Mouse (Mus musculus) midbrain, embryonic 11.5 days (tissue): ENCODE measurements around the gene Slitrk5. TPM values are rescaled to one million over a fixed set of nuclear protein-coding genes. Genes with fewer than 3 reads are reported as not detected.

Source experiments
- ATAC-seq: fragments of 200-750 bp; cut with Nextera tagmentation; 2 replicates; pipeline ENCODE4 v1.8.0; 2017; ENCODE audit warnings: moderate TSS enrichment, moderate library complexity; ENCODE audit not compliant: low FRiP score
- DNase-seq: peaks from one replicate; pipeline ENCODE4 v3.0.0; 2015; ENCODE audit warnings: low spot score; ENCODE audit errors: missing footprints
- H3K27ac ChIP-seq: fragments of 300-500 bp; sonication (generic); 2 replicates; pipeline ENCODE4 v1.5.1; 2014; ENCODE audit warnings: low read depth, low read length
- H3K27me3 ChIP-seq: fragments of 300-500 bp; sonication (generic); 2 replicates; pipeline ENCODE4 v1.6.1; 2014; ENCODE audit warnings: mild to moderate bottlenecking, low read length, moderate library complexity, mixed read lengths; ENCODE audit not compliant: control insufficient read depth, insufficient read depth
- H3K36me3 ChIP-seq: fragments of 300-500 bp; sonication (generic); 2 replicates; pipeline ENCODE4 v1.6.1; 2014; ENCODE audit warnings: mild to moderate bottlenecking, low read length, moderate library complexity, mixed read lengths; ENCODE audit not compliant: control insufficient read depth, insufficient read depth
- H3K4me1 ChIP-seq: fragments of 300-500 bp; sonication (generic); 2 replicates; pipeline ENCODE4 v1.6.1; 2014; ENCODE audit warnings: low read length; ENCODE audit not compliant: control insufficient read depth, insufficient read depth
- H3K4me2 ChIP-seq: fragments of 300-500 bp; sonication (generic); 2 replicates; pipeline ENCODE4 v1.6.1; 2014; ENCODE audit warnings: mild to moderate bottlenecking, moderate library complexity
- H3K4me3 ChIP-seq: fragments of 300-500 bp; sonication (generic); 2 replicates; pipeline ENCODE4 v1.5.1; 2014; ENCODE audit warnings: low read depth, low read length
- H3K9ac ChIP-seq: fragments of 300-500 bp; sonication (generic); 2 replicates; pipeline ENCODE4 v1.6.1; 2014; ENCODE audit warnings: low read length
- H3K9me3 ChIP-seq: fragments of 300-500 bp; sonication (generic); 2 replicates; pipeline ENCODE4 v1.6.1; 2016; ENCODE audit warnings: low read length; ENCODE audit not compliant: control insufficient read depth
- WGBS: fragments of 180-500 bp; shearing (Covaris S2); extraction: QIAGEN DNeasy Blood & Tissue Kit; methylation state at CpG from one replicate; pipeline ENCODE4 v1.1.7; 2014; 5-methylcytosine and 5-hydroxymethylcytosine counted together
- polyA plus RNA-seq: library from polyadenylated mRNA; unstranded; fragments of >200 nt; fragmentation: Nextera tagmentation; extraction: Ambion mirVana; gene quantifications from 2 replicates; pipeline ENCODE4 v1.2.1, GENCODE M21; 2014

Slitrk5 gene
- polyA plus RNA-seq = 15.2 and 16.4 TPM in 2 replicates

DNA sequence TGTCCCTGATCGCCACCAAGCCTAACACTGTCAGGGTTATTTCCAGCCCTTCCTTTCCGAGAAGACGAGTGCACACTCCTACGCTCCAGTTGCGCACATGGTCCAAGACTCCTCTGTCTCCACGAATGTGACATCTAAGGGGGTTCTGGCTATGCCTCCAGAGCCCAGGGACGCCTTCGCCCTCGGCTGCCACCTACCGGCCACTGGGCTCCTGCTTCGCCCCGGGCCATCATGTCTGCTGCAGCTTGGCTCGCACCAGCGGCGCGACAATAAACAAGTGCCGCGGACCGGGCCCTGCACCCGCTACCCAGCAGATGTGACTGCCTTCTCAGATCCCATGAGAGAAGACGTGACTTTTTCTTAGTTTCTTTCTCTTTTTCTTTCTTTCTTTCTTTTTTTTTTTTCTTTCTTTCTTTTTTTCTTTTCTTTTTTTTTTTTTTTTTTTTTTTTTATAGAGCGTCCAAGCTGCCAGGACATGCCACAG is at the start of gene Slitrk5:
Gene Slitrk5, plus strand, starts transcription at position 434 of the 484 bp plus-strand sequence.
- under 1% methylated on average over 22 of the region's 22 CpGs for WGBS
- Histone ChIP-seq H3K9me3 (no peaks in the 10 kb centered on the region), H3K9ac (peak within 1 kb of the TSS; percentile 93), H3K27ac (peak within 1 kb of the TSS; percentile 95), H3K27me3 (no peaks in the 10 kb centered on the region; the same call in 1 of the 2 replicates), H3K4me2 (peak within 1 kb of the TSS; percentile 64), H3K36me3 (no peaks in the 10 kb centered on the region), H3K4me3 (peak within 1 kb of the TSS; percentile 74), H3K4me1 (peaks cover 6% of the 10 kb centered on the region)
- ATAC-seq (peak; percentile 75), DNase-seq (peak; percentile 100)

DNA sequence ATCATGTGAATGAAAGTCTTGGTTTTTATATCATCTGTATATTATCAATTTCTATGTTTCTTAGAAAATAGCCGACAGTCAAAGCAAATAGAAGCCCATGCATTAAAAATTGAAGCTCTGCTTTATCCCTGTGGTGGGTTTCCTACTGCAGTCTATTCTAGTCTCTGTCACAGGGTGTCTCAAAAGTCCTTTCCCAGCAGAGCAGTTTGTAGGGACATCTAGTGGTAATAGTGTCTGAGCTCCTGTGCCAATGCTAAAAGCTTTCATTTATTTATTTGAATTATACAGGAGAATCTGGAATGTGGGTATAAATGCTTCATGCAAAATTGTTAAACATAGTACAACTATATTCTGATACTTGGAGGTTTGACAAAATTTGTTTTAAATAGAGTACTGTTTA is 2.0 kb upstream of the Slitrk5 start:
- Histone ChIP-seq H3K27me3 (no peaks in the 10 kb centered on the region), H3K36me3 (no peaks in the 10 kb centered on the region), H3K4me3 (no peak overlapping the region), H3K4me1 (peaks cover 5% of the 10 kb centered on the region), H3K27ac (no peak overlapping the region), H3K9ac (no peak overlapping the region), H3K9me3 (no peaks in the 10 kb centered on the region), H3K4me2 (no peak overlapping the region)
- DNase-seq (peak; percentile 78), ATAC-seq (no peak)
- 55% methylated on average over 1 of the region's 1 CpGs for WGBS

DNA sequence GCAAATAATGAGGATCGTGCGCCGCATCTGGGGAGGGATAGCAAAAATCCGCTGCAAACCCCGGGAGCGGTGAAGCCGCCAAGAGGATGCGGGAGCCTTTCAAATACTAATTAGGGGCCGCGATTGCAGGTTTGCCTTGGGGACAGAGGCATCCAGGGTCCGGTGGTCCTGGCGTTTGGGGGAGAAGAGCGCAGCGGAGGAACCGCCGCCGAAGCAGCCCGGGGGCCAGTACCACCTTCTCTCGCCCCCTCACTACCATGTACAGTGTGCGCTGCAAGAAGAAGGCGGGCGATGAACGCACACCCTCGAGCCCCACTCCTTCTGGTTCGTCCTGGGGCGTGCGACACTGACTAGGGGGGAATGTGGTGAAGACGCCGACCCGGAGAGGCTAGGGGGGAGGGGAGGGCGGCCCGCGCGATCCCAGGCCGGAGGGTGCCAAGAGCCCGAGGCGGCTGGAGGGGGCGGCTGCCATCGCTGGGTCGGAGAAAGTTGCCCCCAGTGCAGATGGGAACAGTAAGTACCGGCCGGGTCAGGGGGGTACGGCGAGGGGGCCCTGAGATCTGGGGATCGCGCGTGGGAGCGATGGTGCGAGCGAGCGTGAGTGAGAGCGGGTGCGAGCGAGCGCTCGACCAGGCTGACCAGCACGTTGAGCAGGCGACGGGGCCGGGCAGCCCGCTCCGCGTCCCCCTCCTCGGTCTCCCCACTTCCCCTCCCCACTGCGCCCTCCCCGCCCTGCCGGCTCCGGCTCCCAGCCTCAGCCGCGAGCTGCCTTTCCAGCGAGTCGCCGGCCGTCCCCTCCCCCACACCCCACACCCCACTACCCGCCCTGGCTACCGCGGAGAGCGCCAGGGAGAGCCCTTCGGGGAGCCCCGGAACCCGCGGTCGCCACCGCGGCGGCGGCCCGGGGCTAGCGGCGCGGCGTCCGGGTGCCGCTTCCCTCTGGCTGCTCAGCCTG is 591 bp downstream of the Slitrk5 start:
- WGBS = under 1% methylated on average over 77 of the region's 94 CpGs
- Histone ChIP-seq H3K27ac (peak overlapping the region; percentile 95), H3K4me3 (peak overlapping the region; percentile 74), H3K27me3 (no peaks in the 10 kb centered on the region; the same call in 1 of the 2 replicates), H3K4me1 (peaks cover 6% of the 10 kb centered on the region), H3K36me3 (no peaks in the 10 kb centered on the region), H3K4me2 (peak overlapping the region; percentile 64), H3K9me3 (no peaks in the 10 kb centered on the region), H3K9ac (peak overlapping the region; percentile 93)
- DNase-seq (peak; percentile 98), ATAC-seq (peak; percentile 87)

DNA sequence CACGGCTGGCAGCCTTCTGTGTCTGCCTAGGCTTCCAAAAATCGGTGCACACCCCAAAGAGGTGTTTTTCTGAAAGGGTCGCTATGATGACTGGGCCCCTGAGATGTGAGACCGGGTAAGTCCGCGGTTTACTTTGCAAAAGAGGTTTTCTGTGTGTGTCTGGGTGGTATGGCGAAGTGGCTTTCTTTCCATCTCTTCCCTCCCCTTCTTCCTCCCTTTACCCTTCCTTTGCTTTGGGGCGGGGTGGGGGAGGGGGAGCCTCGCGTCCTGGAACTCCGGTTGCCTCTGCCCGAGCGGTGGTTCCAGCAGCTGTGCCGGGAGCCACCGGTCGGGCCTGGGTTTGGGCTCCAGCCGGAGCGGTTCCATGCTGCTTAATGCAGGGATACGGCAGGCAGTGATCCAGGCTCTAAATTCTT is 1.3 kb downstream of the Slitrk5 start:
- Histone ChIP-seq H3K4me2 (peak overlapping the region; percentile 64), H3K9me3 (no peaks in the 10 kb centered on the region), H3K4me3 (peak overlapping the region; percentile 74), H3K27me3 (no peaks in the 10 kb centered on the region; the same call in 1 of the 2 replicates), H3K36me3 (no peaks in the 10 kb centered on the region), H3K27ac (peak overlapping the region; percentile 95), H3K4me1 (peaks cover 10% of the 10 kb centered on the region), H3K9ac (peak overlapping the region; percentile 93)
- ATAC-seq = peak; percentile 64
- WGBS = 0% methylated on average over 19 of the region's 19 CpGs
- no peak for DNase-seq

DNA sequence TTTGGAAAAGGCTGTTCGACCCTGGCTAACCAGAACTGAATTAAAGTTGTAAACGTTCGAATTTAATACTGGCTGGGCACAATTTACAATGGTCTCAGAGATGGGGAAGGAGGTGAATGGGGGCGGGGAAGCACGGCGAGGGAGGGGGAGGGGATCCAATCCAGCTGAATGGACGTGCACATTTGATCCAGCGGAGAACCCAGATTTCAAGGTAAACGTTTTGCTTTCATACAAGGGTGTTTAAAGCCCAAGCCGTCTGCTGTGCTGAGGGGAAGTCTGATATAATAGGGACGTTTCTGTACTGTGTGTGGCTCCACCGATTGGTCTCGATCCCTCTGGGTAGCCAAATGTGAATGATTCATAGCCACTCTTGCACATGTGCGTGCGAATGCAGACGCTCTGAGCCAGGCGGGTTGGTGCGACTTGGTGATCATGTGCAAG is 2.0 kb downstream of the Slitrk5 start:
- peak overlapping the region; percentile 95; the same call in 1 of the 2 replicates for H3K27ac ChIP-seq
- H3K4me2 ChIP-seq = peak overlapping the region; percentile 64
- no peak for DNase-seq
- under 1% methylated on average over 18 of the region's 18 CpGs for WGBS
- no peaks in the 10 kb centered on the region; the same call in 1 of the 2 replicates for H3K27me3 ChIP-seq
- no peaks in the 10 kb centered on the region for H3K36me3 ChIP-seq
- no peaks in the 10 kb centered on the region for H3K9me3 ChIP-seq
- peak overlapping the region; percentile 93 for H3K9ac ChIP-seq
- ATAC-seq = no peak
- peak overlapping the region; percentile 74 for H3K4me3 ChIP-seq
- H3K4me1 ChIP-seq = peaks cover 14% of the 10 kb centered on the region

DNA sequence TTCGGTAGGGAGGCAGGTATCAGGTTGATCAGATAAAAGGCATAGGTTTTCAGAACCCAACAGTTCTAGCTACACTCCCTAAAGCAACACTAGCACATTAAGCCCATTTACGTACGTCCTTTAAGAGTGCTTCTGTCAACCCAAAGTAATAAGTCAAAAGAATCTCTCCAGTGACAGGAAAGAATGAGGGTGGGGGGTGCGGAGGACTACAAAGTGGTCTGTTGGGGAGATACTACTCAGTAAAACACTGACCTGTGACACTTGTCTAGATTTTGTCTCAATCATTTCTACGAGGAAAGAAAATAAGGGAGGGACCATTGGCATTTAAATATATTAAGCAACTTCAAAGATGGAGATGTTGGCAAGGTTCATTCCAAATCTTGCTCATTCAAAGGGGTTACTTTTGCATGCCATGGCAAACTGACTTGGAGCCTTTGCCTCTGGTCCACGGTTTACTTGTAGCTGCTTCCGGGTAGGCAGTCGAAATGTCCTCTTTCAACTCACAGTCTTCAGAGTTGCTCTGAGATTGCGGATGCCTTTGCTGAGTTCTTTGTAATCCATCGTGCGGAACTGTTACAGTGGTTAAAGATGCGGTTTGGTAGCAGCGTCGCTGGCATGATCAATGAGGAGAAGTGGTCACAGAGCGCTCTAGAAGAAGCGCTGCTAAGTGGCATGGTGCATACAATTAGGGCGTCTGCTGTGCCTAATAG is 2.6 kb downstream of the Slitrk5 start:
- Histone ChIP-seq H3K9me3 (no peaks in the 10 kb centered on the region), H3K4me1 (peaks cover 16% of the 10 kb centered on the region), H3K36me3 (no peaks in the 10 kb centered on the region), H3K27me3 (no peaks in the 10 kb centered on the region; the same call in 1 of the 2 replicates), H3K9ac (peak overlapping the region; percentile 93), H3K4me2 (peak overlapping the region; percentile 64), H3K4me3 (peak overlapping the region; percentile 74), H3K27ac (no peak overlapping the region)
- 4% methylated on average over 17 of the region's 17 CpGs for WGBS
- peak; percentile 94 for DNase-seq
- no peak for ATAC-seq

DNA sequence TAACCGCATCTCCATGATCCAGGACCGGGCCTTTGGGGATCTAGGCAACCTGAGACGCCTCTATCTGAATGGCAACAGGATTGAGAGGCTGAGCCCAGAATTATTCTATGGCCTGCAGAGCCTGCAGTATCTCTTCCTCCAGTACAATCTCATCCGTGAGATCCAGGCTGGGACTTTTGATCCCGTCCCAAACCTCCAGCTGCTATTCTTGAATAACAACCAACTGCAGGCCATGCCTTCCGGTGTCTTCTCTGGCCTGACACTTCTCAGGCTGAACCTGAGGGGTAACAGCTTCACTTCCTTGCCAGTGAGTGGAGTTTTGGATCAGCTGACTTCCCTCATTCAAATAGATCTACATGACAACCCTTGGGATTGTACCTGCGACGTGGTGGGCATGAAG is 5.4 kb downstream of the Slitrk5 start:
- H3K4me2 ChIP-seq = no peak overlapping the region
- DNase-seq = no peak

DNA sequence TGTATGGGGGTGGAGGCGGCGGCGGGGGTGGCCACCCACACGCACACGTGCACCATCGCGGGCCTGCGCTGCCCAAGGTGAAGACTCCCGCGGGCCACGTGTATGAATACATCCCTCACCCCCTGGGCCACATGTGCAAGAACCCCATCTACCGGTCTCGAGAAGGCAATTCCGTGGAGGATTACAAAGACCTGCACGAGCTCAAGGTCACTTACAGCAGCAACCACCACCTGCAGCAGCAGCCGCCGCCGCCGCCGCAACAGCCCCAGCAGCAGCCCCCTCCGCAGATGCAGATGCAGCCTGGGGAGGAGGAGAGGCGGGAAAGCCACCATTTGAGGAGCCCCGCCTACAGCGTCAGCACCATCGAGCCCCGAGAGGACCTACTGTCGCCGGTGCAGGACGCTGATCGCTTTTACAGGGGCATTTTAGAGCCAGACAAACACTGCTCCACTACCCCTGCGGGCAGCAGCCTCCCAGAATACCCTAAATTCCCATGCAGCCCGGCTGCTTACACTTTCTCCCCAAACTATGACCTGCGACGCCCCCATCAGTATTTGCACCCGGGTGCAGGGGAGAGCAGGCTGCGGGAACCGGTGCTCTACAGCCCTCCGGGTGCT is 6.3 kb downstream of the Slitrk5 start:
- H3K36me3 ChIP-seq = no peaks in the 10 kb centered on the region
- DNase-seq (peak; percentile 93), ATAC-seq (peak; percentile 70)
- H3K27me3 ChIP-seq = no peaks in the 10 kb centered on the region; the same call in 1 of the 2 replicates
- H3K4me1 ChIP-seq = peaks cover 16% of the 10 kb centered on the region
- peak overlapping the region; percentile 40 for H3K4me3 ChIP-seq
- no peaks in the 10 kb centered on the region for H3K9me3 ChIP-seq
- H3K4me2 ChIP-seq = peak overlapping the region; percentile 74
- H3K9ac ChIP-seq = peak overlapping the region; percentile 63
- 1% methylated on average over 38 of the region's 38 CpGs for WGBS
- no peak overlapping the region for H3K27ac ChIP-seq

More for the DNA sequence above, 5.4 kb downstream of the Slitrk5 start:
- Histone ChIP-seq H3K27ac (no peak overlapping the region), H3K27me3 (no peaks in the 10 kb centered on the region; the same call in 1 of the 2 replicates), H3K4me1 (peaks cover 16% of the 10 kb centered on the region), H3K9ac (no peak overlapping the region), H3K9me3 (no peaks in the 10 kb centered on the region), H3K4me3 (no peak overlapping the region), H3K36me3 (no peaks in the 10 kb centered on the region)
- ATAC-seq = no peak
- WGBS = 72% methylated on average over 8 of the region's 8 CpGs
